Mouse (Mus musculus) frontal cortex, postnatal 36 days (tissue): Measurements from ENCODE around the gene Ankrd33.

Experiments used
- DNase-seq, 2 experiments: peaks; one replicate each; pipeline ENCODE4 v3.0.0; 2022; ENCODE audit warnings: low spot score in 2 of 2

Ankrd33 gene

GRCm38 (mm10) chr15:101115511-101116110 lies at the start of gene Ankrd33:
Ankrd33 (plus strand) TSS chr15:101115755.
- no peak for DNase-seq

GRCm38 (mm10) chr15:101066364-101066847 lies 49.1 kb upstream of the Ankrd33 start:
- DNase-seq, result no peak

- DNase-seq, result no peak
These were observed 48.4 kb upstream of the Ankrd33 start for GRCm38 (mm10) chr15:101066920-101067696.

- DNase-seq, result no peak
These were observed 47.5 kb upstream of the Ankrd33 start for GRCm38 (mm10) chr15:101068029-101068428.

- no peak for DNase-seq
These were observed 46.9 kb upstream of the Ankrd33 start for GRCm38 (mm10) chr15:101068671-101069070.

GRCm38 (mm10) chr15:101069641-101070190 lies 45.8 kb upstream of the Ankrd33 start:
- DNase-seq, result no peak

GRCm38 (mm10) chr15:101070762-101071161 lies 44.8 kb upstream of the Ankrd33 start:
- no peak for DNase-seq

GRCm38 (mm10) chr15:101072736-101073135 lies 42.8 kb upstream of the Ankrd33 start:
- DNase-seq, result no peak

GRCm38 (mm10) chr15:101074067-101074466 lies 41.5 kb upstream of the Ankrd33 start:
- no peak for DNase-seq

- DNase-seq, result no peak
These were observed 40.4 kb upstream of the Ankrd33 start for GRCm38 (mm10) chr15:101075150-101075549.

GRCm38 (mm10) chr15:101075656-101076055 lies 39.9 kb upstream of the Ankrd33 start:
- DNase-seq, result no peak

- no peak for DNase-seq
These were observed 39.2 kb upstream of the Ankrd33 start for GRCm38 (mm10) chr15:101076071-101077000.

- DNase-seq, result no peak
These were observed 38.3 kb upstream of the Ankrd33 start for GRCm38 (mm10) chr15:101077001-101077812.

- no peak for DNase-seq
These were observed 37.5 kb upstream of the Ankrd33 start, which contains the start of gene Fignl2 for GRCm38 (mm10) chr15:101077813-101078730. Fignl2 (minus strand) TSS chr15:101078567.

GRCm38 (mm10) chr15:101078731-101079156 lies 36.8 kb upstream of the Ankrd33 start:
- DNase-seq, result peak; percentile 42 to 57

- no peak for DNase-seq
These were observed 35.5 kb upstream of the Ankrd33 start for GRCm38 (mm10) chr15:101080031-101080520.

- DNase-seq, result no peak
These were observed 34.5 kb upstream of the Ankrd33 start for GRCm38 (mm10) chr15:101081035-101081548.

GRCm38 (mm10) chr15:101082236-101082635 lies 33.3 kb upstream of the Ankrd33 start:
- DNase-seq, result no peak

GRCm38 (mm10) chr15:101084499-101084898 lies 31.1 kb upstream of the Ankrd33 start:
- DNase-seq, result no peak
